Mouse (Mus musculus) bone marrow macrophage, adult 2 months (primary cell): ENCODE measurements around the gene Inpp5e. TPM values are rescaled to one million over a fixed set of nuclear protein-coding genes. Genes with fewer than 3 reads are reported as not detected.
"Not testable (repeated sequence)": the region's sequence is repeated elsewhere in the genome, so short reads cannot be mapped to it uniquely, and the experiment has no call there.

Experiments used
- H3K27ac ChIP-seq: 2 replicates; pipeline ENCODE4 v1.5.1; 2012; ENCODE audit warnings: low read depth, low read length; ENCODE audit not compliant: insufficient read depth
- H3K4me1 ChIP-seq: 2 replicates; pipeline ENCODE4 v1.6.1; 2012; ENCODE audit warnings: low read length; ENCODE audit not compliant: control insufficient read depth, insufficient read depth
- H3K4me3 ChIP-seq: 2 replicates; pipeline ENCODE4 v1.5.1; 2012; ENCODE audit warnings: mild to moderate bottlenecking, low read length, moderate library complexity; ENCODE audit not compliant: insufficient read depth
- CTCF ChIP-seq: IDR thresholded peaks from 2 replicates; pipeline ENCODE4 v1.5.1; 2012; ENCODE audit warnings: low read depth, mild to moderate bottlenecking, low read length, moderate library complexity
- POLR2A ChIP-seq: IDR thresholded peaks from 2 replicates; pipeline ENCODE4 v1.6.1; 2012; ENCODE audit warnings: mild to moderate bottlenecking, low read depth, low read length, borderline replicate concordance
- polyA plus RNA-seq: library from polyadenylated mRNA; stranded (reverse); fragments of >200 nt; gene quantifications from 2 replicates; pipeline ENCODE4 v1.2.4, GENCODE M21; 2012; ENCODE audit not compliant: missing spikeins, insufficient read depth, insufficient read length

Inpp5e gene
- polyA plus RNA-seq, 1 experiment: 19.0 TPM

- no peak for TF ChIP-seq CTCF
- TF ChIP-seq POLR2A: no peak
- Histone ChIP-seq H3K27ac (no peak overlapping the region), H3K4me1 (no peaks in the 10 kb centered on the region), H3K4me3 (no peak overlapping the region)
Observed at GRCm38 (mm10) chr2:26398978-26399377, 10.0 kb downstream of the Inpp5e start.

GRCm38 (mm10) chr2:26391617-26392016, 17.4 kb downstream of the Inpp5e start:
- peaks cover 8% of the 10 kb centered on the region for H3K4me1 ChIP-seq
- no peak overlapping the region for H3K4me3 ChIP-seq
- no peak overlapping the region for H3K27ac ChIP-seq
- TF ChIP-seq CTCF (no peak), POLR2A (no peak)

- Histone ChIP-seq H3K4me1 (peaks cover 8% of the 10 kb centered on the region), H3K27ac (no peak overlapping the region), H3K4me3 (no peak overlapping the region)
- no peak for TF ChIP-seq CTCF
- TF ChIP-seq POLR2A: no peak
Observed at GRCm38 (mm10) chr2:26390954-26391353, 18.0 kb downstream of the Inpp5e start.

GRCm38 (mm10) chr2:26389154-26389690, 19.8 kb downstream of the Inpp5e start, which contains the start of the genes Entr1 and Pmpca:
Gene Entr1, minus strand, starts transcription at chr2:26389316.
Gene Pmpca, plus strand, starts transcription at chr2:26389339.
- no peak for TF ChIP-seq CTCF
- peak; percentile 68; the same call in 1 of the 2 replicates for TF ChIP-seq POLR2A
- Histone ChIP-seq H3K4me1 (peaks cover 8% of the 10 kb centered on the region), H3K27ac (peak within 1 kb of the TSS; percentile 16; the same call in 1 of the 2 replicates), H3K4me3 (peak within 1 kb of the TSS; percentile 94)

- Histone ChIP-seq H3K4me3 (peak overlapping the region; percentile 94), H3K4me1 (peaks cover 8% of the 10 kb centered on the region), H3K27ac (no peak overlapping the region)
- no peak for TF ChIP-seq CTCF
Observed at GRCm38 (mm10) chr2:26388682-26389153, 20.3 kb downstream of the Inpp5e start.

GRCm38 (mm10) chr2:26387713-26388112, 21.3 kb downstream of the Inpp5e start:
- TF ChIP-seq POLR2A (no peak), CTCF (no peak)
- peaks cover 8% of the 10 kb centered on the region for H3K4me1 ChIP-seq
- H3K4me3 ChIP-seq: 0 out of 2 replicates have a peak overlapping the region, but pooled peaks have one; percentile 11

GRCm38 (mm10) chr2:26380871-26381270, 28.1 kb downstream of the Inpp5e start:
- H3K4me1 ChIP-seq, H3K27ac ChIP-seq: not testable (repeated sequence)
- peak overlapping the region; percentile 73 for H3K4me3 ChIP-seq

More at GRCm38 (mm10) chr2:26387713-26388112, 21.3 kb downstream of the Inpp5e start:
- no peak overlapping the region for H3K27ac ChIP-seq

- no peak for TF ChIP-seq POLR2A
- TF ChIP-seq CTCF: no peak
- Histone ChIP-seq H3K27ac (no peak within 1 kb of the TSS), H3K4me1 (0 out of 2 replicates have a peak, but pooled peaks cover 2% of the 10 kb centered on the region), H3K4me3 (peak within 1 kb of the TSS; percentile 73)
Observed at GRCm38 (mm10) chr2:26380131-26380771, 28.8 kb downstream of the Inpp5e start, which contains the start of gene Snapc4. Gene Snapc4, minus strand, starts transcription at chr2:26380653.

GRCm38 (mm10) chr2:26372396-26372795, 36.6 kb downstream of the Inpp5e start:
- no peaks in the 10 kb centered on the region for H3K4me1 ChIP-seq
- no peak overlapping the region for H3K4me3 ChIP-seq
- no peak overlapping the region for H3K27ac ChIP-seq
- no peak for TF ChIP-seq POLR2A
- no peak for TF ChIP-seq CTCF

GRCm38 (mm10) chr2:26368572-26368971, 40.4 kb downstream of the Inpp5e start:
- no peak overlapping the region for H3K27ac ChIP-seq
- H3K4me1 ChIP-seq: no peaks in the 10 kb centered on the region
- TF ChIP-seq POLR2A (no peak), CTCF (no peak)
- H3K4me3 ChIP-seq: no peak overlapping the region

GRCm38 (mm10) chr2:26367911-26368310, 41.1 kb downstream of the Inpp5e start:
- Histone ChIP-seq H3K4me1 (no peaks in the 10 kb centered on the region), H3K27ac (no peak overlapping the region), H3K4me3 (no peak overlapping the region)
- no peak for TF ChIP-seq CTCF
- TF ChIP-seq POLR2A: no peak
